Mouse (Mus musculus): Measurements from ENCODE around the gene Mapk3.
A peak's percentile ranks its signal among the peaks of the same experiment; 100 is the strongest.

- peak; percentile 82; the same call in 1 of the 2 replicates for TF ChIP-seq CTCF (IDR thresholded peaks at IDR 0.05; ENCODE audit: borderline replicate concordance, control insufficient read depth, extremely low read depth, insufficient read depth, low read length, poor library complexity)
- TF ChIP-seq POLR2A (IDR thresholded peaks at IDR 0.05; ENCODE audit: control insufficient read depth, extremely low read depth, insufficient read depth, low read length, poor library complexity): no peak
Observed at GRCm38 (mm10) chr7:126759050-126759671, at the start of gene Mapk3.
